Mouse (Mus musculus) Patski (cell line): ENCODE results near the gene Tom1. TPM values are rescaled to one million over a fixed set of nuclear protein-coding genes. Genes with fewer than 3 reads are reported as not detected.

Experiments
- ATAC-seq: fragments of 100-300 bp; one replicate; pipeline ENCODE4 v1.8.0; 2021
- CTCF ChIA-PET: fragments of 350-600 bp; sonication (Branson Sonifier 250); formaldehyde crosslinking; loops from one replicate; lab custom pipeline; 2022; ENCODE audit warnings: inconsistent platforms; lab: Charles Lee
- POLR2A ChIA-PET: fragments of 350-600 bp; sonication (Branson Sonifier 250); formaldehyde crosslinking; loops from one replicate; lab custom pipeline; 2022; ENCODE audit warnings: antibody characterized with exemption, inconsistent platforms; lab: Charles Lee
- DNase-seq: peaks from one replicate; pipeline ENCODE4 v3.0.0-alpha.2; 2011; ENCODE audit warnings: low read depth, low spot score
- H3K27me3 ChIP-seq: fragments of 371-371 bp; one replicate; pipeline ENCODE4 v1.5.1; 2021
- CTCF ChIP-seq: fragments of 100-300 bp; IDR thresholded peaks from one replicate; pipeline ENCODE4 v1.5.1; 2021
- in situ Hi-C: fragments of 300-500 bp; cut with MboI; formaldehyde crosslinking; loops from 3 replicates; pipeline ENCODE4 v1.11.1; 2018; ENCODE audit warnings: low pct_unique_long_range_greater_than_20kb, mixed read lengths
- polyA plus RNA-seq: library from polyadenylated mRNA; unstranded; gene quantifications from one replicate; pipeline ENCODE4 v1.2.3, GENCODE M21; 2021

Tom1 gene
- 32.0 TPM for polyA plus RNA-seq

DNA sequence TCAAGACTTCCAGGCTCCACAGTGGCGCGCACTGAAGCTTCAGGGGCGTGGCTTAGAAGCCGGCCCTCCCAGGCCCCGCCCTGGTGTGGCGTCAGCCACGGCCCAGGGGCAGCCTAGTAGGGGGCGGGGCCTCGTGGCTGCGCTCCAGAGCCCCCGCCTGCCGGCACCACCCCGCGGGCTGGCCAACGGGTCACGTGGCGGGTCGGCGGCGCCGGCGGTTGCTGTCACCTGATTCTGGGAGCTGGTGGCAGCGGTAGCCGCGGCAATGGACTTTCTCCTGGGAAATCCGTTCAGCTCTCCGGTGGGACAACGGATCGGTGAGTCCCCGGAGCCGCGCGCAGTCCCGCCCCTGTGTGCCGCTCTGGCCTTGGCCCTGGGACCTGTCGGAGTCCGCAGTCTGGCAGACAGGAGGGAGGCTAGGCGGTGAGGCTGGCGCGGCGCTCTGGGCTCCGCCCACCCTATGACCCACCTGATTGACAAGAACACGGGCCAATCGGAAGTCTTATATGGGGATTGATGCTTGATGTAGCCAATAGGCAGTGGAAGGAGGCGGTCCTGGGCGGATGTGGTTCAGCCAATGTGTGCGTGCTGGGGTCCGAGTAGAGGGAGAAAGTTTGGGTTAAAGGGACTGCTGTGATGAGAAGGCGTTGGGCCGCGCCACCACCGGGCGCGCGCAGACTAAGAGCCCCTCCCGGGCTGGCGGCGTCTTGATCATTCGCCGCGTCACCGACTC, at the start of gene Tom1:
Gene Tom1 (plus strand): TSS at position 195 of the 733 bp plus-strand sequence.
- peak; percentile 99 for DNase-seq
- H3K27me3 ChIP-seq, result no peaks in the 10 kb centered on the region
- CTCF ChIA-PET, result interaction anchor here (1.7 kb wide), 1 partner anchor 38 kb away, joined by 6 read pairs; no protein-coding TSS in a partner anchor
- peak; percentile 94 for ATAC-seq
- no peak for TF ChIP-seq CTCF
- in situ Hi-C loops, result no loop called here
- POLR2A ChIA-PET, result no interaction called here

DNA sequence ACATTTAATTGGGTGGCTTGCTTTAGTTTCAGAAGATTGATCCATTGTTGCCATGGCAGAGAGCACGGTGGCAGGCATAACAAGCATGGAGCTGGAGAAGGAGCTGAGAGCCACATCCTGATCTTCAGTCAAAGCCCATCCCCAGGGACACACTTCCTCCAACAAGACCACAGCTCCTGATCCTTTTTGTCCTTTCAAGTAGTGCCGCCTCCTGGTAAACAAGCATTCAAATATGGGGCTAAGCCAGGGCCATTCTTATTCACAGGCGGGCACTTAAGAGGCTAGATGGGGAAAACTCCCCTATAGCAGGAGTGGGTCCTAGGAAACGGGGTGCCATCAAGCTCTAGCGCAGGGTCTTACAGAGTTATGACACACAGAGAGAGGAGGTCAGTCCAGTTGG, 46.1 kb upstream of the Tom1 start:
- no peak for ATAC-seq
- H3K27me3 ChIP-seq, result no peaks in the 10 kb centered on the region

DNA sequence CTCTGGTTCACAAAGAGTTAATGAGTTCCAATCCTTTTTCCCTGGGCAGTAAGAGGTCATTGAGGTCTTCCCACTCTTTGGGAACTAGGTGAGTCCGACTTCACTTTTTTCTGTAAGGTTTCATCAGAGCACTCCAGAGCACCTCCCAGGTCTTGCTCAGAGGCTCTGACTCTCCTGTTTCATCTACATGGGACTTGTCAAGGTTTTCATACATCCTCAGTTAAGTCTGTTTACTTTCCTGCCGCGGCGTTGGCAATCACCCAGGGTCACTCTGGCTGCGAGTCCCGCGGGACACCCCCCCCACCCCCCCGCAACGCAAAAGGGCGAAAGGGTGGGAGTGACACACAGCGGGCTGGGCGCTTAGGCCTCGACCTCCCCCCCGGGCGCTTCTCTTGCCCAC, 43.5 kb upstream of the Tom1 start:
- no peak for DNase-seq
- no peak for TF ChIP-seq CTCF
- no peak for ATAC-seq
- ChIA-PET POLR2A (no interaction called here), CTCF (interaction anchor here (1.4 kb wide), 1 partner anchor 10 kb away, joined by 5 read pairs; no protein-coding TSS in a partner anchor)
- H3K27me3 ChIP-seq, result no peaks in the 10 kb centered on the region
- in situ Hi-C loops, result no loop called here

More for the DNA sequence above, 46.1 kb upstream of the Tom1 start:
- CTCF ChIA-PET, result no interaction called here
- no peak for DNase-seq
- in situ Hi-C loops, result no loop called here
- POLR2A ChIA-PET, result no interaction called here
- TF ChIP-seq CTCF, result no peak

DNA sequence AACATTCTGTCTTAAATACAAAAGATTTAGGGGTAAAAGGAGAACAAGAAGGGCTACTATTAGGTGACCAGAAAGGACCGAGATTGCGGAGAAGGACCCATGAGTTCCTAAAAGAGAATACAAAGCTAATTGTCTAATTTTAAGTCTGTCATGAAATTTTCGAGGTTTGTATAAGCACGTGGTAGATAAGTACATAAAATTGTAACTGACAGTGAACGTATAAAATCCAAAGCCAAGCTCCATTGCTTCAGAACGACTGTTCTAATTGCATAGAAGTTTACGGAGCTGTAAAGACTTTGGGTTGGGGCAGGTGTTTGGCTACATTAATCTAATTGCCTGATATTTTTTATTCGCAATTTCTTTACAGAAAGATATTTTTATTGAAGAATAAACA, 40.4 kb upstream of the Tom1 start, which contains the start of gene Hmgxb4:
Gene Hmgxb4 (plus strand): TSS at position 276 of the 394 bp plus-strand sequence.
- TF ChIP-seq CTCF, result no peak
- H3K27me3 ChIP-seq, result no peaks in the 10 kb centered on the region
- in situ Hi-C loops, result no loop called here
- CTCF ChIA-PET, result interaction anchor here (1.1 to 3.7 kb wide), 4 partner anchors 12 to 78 kb away, joined by 3 to 28 read pairs (median 4); no protein-coding TSS in a partner anchor
- ATAC-seq, result no peak
- DNase-seq, result no peak
- POLR2A ChIA-PET, result no interaction called here

DNA sequence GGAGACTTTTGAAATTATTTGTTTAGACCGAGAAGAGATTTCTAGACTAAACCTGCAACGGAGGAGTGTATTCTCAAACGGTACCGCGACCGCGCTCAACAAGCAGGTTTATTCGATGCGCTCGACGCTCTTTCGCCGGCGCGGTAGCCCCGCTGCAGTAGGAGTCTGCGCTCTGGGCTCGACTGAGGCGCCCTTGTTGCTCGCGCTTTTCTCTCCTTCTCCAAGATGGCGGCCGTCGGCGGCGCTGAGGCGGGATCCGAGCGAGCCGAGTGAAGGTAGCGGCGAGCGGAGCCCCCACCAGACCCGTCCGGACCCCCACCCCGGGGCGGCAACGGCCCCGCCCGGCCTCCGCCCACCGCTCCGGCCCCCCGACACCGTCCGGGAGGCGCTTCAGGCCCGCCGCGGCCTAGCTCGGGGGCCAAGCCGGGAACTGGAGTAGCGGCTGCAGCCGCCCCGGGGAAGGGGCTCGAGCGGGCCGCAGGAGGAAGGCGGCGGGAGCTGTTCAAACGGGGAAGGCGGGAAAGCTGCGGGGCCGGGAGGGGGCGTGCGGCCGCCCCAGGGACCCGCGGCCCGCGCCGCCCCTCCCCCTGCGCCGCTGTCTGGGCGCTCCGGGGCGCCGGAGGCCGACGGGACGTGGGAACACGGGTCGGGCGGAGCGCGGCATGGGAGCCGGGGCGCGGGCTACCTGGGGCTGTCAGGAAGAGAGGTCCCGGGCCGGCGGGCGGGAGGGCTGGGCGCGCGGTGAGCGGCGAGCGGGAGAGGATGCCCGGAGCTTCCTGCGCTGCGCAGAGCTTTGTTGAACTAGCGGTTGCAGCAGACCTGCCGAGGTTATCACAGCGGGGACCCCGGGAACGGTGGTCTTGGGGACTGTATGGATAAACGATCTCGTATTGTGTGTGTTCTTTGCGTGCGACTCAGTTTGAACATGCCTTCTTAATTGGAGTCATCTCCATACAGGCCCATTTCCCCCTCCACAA, 39.7 kb upstream of the Tom1 start:
- TF ChIP-seq CTCF, result peak; percentile 64
- in situ Hi-C loops, result no loop called here
- no peaks in the 10 kb centered on the region for H3K27me3 ChIP-seq
- peak; percentile 98 for ATAC-seq
- CTCF ChIA-PET, result interaction anchor here (1.0 to 3.7 kb wide), 5 partner anchors 13 to 78 kb away, joined by 3 to 28 read pairs (median 3); no protein-coding TSS in a partner anchor
- peak; percentile 33 for DNase-seq
- POLR2A ChIA-PET, result interaction anchor here (0.6 kb wide), 2 partner anchors 93 to 115 kb away, joined by 7 to 11 read pairs; partner anchors contain the start of gene Mcm5

DNA sequence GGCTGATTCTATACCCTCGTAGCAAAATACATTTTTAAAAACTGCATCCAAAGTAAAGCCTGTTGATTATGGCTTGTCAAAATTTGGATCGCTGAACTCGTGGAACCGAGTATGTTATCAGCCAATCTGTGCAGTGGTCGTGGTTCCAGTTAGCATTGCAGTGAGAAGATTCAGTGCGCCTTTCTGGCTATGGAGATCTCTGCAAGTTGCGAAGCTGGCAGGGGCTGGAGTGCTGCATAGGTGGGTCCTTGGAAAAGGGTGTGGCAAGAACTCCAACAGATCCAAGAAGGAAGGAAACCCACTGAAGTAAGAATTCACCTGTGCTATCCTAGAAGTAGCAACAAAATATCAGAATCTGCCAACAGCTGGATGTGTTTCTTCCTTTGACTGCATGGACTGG, 39.0 kb upstream of the Tom1 start:
- DNase-seq (no peak), ATAC-seq (no peak)
- no peak for TF ChIP-seq CTCF
- H3K27me3 ChIP-seq, result no peaks in the 10 kb centered on the region
- CTCF ChIA-PET, result interaction anchor here (1.0 kb wide), 1 partner anchor 14 kb away, joined by 3 read pairs; no protein-coding TSS in a partner anchor
- POLR2A ChIA-PET, result no interaction called here
- in situ Hi-C loops, result no loop called here

DNA sequence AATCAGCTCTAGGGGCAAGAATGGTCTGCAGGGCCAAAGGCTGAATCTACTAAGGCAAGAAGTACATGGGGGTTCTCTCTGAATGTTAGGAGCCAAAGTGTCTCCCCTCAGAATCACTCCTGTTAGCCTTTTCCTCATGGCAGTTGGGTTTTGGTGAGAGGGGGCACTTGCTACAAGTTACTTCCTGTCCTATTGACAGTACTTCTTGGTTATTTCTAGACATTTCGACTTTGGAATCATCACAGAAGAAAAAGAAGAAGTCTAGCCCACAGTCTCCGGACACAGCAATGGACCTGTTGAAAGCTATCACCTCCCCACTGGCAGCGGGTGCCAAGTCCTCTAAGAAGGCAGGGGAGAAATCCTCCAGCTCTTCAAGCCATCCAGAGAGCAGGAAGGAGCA, 33.1 kb upstream of the Tom1 start:
- in situ Hi-C loops, result no loop called here
- CTCF ChIA-PET, result interaction anchor here (0.8 to 1.1 kb wide), 2 partner anchors 8 to 14 kb away, joined by 3 read pairs; no protein-coding TSS in a partner anchor
- ATAC-seq, result no peak
- no peak for DNase-seq
- no peak for TF ChIP-seq CTCF
- no peaks in the 10 kb centered on the region for H3K27me3 ChIP-seq
- POLR2A ChIA-PET, result no interaction called here

DNA sequence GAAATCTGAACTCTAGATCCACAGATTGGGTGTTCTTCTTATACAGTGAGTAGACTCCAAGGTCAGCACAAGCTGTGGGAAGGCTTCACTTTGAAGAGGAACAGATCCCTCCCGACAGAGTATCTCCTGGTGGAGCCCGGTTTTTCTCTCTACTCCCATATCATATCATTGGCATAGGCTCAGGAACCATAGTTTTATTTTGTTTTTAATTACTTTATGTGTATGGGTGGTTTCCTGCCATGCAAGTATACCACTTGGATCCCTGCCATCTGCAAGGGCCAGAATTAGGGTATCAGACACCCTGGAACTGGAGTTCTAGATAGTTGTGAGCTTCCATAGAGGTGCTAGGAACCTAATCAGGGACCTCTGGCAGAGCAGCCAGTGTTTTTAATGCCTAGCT, 24.7 kb upstream of the Tom1 start:
- DNase-seq (no peak), ATAC-seq (no peak)
- TF ChIP-seq CTCF, result no peak
- in situ Hi-C loops, result no loop called here
- POLR2A ChIA-PET, result no interaction called here
- H3K27me3 ChIP-seq, result no peaks in the 10 kb centered on the region
- CTCF ChIA-PET, result interaction anchor here (1.2 kb wide), 1 partner anchor 8 kb away, joined by 3 read pairs; no protein-coding TSS in a partner anchor

DNA sequence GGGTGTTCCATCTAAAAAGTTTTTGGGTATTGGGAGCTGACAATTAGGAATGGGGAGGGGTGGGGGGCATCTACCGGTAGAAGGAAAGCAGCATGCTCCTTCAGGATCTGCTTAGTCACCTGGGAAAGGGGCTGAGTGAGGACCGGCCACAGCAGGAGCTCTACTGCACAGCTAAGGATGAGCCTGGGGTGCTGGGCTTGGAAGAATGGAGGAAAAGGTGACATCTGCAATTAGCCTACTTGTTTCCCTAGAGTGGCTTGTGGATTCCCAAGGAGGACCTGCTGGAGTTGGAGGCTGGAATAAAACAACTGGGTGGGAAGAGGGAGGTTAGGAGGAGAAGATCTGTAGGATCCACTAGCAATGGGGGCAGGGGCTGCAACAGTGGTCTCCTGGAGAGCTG, 19.9 kb upstream of the Tom1 start:
- ATAC-seq (no peak), DNase-seq (no peak)
- H3K27me3 ChIP-seq, result no peaks in the 10 kb centered on the region
- TF ChIP-seq CTCF, result no peak
- CTCF ChIA-PET, result interaction anchor here (1.1 kb wide), 1 partner anchor 13 kb away, joined by 3 read pairs; no protein-coding TSS in a partner anchor
- POLR2A ChIA-PET, result interaction anchor here (0.6 kb wide), 1 partner anchor 12 kb away, joined by 3 read pairs; no protein-coding TSS in a partner anchor
- in situ Hi-C loops, result no loop called here

DNA sequence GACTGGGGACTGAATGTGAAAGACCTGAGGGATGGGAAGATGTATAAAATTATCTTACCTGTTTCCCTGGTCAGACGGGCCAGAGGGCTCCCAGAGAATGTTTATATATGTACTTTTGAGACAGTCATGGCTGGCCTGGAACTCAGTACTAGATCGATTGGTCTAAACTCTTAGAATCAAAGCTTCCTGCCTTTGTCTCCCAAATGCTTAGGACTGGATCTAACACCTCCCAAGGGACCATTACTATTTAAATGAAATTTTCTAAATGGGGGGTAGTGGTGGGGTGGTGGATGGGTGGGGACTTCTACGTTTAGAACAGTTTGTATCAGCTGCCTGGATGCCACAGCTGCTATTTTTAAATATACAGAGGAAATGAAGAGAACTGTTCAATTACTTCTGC, 19.5 kb upstream of the Tom1 start:
- no peaks in the 10 kb centered on the region for H3K27me3 ChIP-seq
- no peak for TF ChIP-seq CTCF
- in situ Hi-C loops, result no loop called here
- ATAC-seq, result no peak
- POLR2A ChIA-PET, result no interaction called here
- DNase-seq, result no peak
- CTCF ChIA-PET, result interaction anchor here (1.1 to 1.3 kb wide), 2 partner anchors 13 to 33 kb away, joined by 3 read pairs; no protein-coding TSS in a partner anchor
